Mouse (Mus musculus): ENCODE results near the gene Hexim1.

- TF ChIP-seq CTCF (IDR thresholded peaks at IDR 0.05; ENCODE audit: control insufficient read depth, insufficient read depth, insufficient replicate concordance, low read depth, low read length), result no peak
- no peak for TF ChIP-seq POLR2A (IDR thresholded peaks at IDR 0.05; ENCODE audit: control insufficient read depth, low read depth, low read length)
Observed at GRCm38 (mm10) chr11:103136039-103136577, 20.1 kb downstream of the Hexim1 start.
